Mouse (Mus musculus) subcutaneous adipose tissue, adult 2 months (tissue): ENCODE data around the gene Rtl8a. TPM values are rescaled to one million over a fixed set of nuclear protein-coding genes. Genes with fewer than 3 reads are reported as not detected.

Source experiments
- polyA plus RNA-seq: library from polyadenylated mRNA; depleted of rRNA; stranded (reverse); fragments of >200 nt; gene quantifications from 2 replicates; pipeline ENCODE4 v1.2.3, GENCODE M21; 2012; ENCODE audit warnings: low replicate concordance; rRNA removed

The Rtl8a gene
- polyA plus RNA-seq = 271 and 298 TPM in 2 replicates

DNA sequence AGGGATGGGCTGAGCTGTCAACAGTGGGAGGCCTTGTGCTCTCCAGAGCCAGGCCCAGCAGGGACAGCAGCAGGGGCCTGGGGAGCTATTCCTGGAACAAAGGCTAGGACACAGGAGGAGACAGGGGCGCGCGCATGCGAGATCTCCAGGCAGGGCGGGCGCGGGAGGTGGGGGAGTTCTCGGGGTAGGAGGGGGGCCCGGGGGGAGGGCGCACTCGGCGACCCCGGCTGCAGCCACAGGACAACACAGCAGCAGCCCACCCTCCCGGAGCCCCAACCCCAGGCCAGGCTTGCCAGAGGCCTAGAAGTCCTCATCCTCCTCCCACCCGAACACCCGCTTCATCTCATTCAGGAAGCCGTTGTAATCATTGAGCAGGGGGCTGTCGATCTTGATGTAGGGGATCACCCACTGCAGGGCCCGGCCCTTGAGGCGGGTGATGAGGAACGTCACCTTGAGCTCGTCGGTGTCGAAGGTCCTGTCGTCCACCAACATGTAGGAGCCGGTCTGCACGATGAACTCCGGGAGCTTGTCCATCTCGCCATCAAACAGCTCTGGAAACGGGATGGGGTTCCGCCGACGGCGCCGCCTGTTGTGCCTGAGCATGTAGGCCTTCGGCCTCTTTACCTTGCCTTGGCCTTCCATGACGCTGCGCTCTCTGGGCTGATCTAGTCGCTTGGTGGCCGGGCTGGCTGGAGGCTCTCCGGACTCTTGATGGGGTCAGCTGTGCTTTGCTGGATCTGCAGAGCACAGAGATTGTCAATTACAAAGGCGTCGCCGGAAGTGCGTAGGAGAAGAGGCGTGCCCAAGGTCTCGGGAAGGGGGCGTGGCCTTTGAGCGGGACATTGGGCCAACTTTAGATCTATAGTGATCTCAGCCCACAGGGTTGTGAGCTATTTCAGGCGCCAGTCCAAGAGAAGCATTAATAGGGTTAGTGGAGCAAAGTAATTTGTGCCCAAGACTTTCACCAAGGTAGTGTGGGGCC, at the start of gene Rtl8a:
TSS of gene Rtl8a (minus strand) at position 703 of the 982 bp plus-strand sequence.

GRCm38 (mm10) chrX:53670294-53670693, 26.8 kb upstream of the Rtl8a start, which contains the start of gene Rtl8b:
Gene Rtl8b (minus strand): TSS chrX:53670408.

GRCm38 (mm10) chrX:53608879-53609278, 34.6 kb downstream of the Rtl8a start, which contains the start of gene Gm14597:
Gene Gm14597 (minus strand): TSS chrX:53608979.

DNA sequence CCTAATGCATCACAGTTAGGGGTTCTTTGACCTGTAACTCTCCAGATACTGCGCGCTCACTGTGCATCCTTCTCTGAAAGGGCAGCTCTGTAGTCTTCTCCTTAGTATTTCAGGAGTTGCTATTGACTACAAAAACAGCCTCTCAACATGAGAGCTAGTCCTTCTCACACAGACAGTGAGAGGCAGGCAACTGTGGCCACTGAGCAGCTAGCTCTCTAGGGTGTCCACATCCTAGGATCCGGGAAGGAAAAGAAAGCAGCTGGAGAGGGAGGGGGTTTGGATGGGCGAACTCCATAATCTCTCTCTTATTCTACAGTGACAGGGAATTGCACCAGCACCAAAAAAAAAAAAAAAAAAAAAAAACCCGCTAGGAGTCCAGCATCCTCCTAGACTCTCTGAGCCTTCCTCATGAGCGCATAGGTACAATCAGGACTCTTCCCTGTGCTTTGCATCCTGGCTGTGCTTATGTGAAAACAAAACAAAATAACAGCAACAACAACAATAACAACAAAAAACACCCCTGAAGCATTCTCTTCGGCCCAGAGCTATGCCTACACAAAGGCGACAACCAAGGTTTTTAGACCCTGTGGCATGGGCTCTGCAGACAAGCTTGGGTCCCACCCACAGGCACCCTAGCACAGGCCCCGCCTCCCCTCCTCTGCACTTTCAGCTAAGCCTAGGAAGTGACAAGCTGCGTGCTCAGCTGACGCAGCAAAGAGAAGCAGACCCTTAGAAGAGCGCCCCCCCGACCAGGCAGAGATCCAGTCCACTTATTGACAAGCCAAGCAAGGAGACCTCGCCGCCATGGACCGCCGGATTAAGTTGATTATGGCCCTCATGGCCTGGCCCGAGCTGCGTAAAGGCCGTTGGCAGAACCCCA, 36.0 kb downstream of the Rtl8a start, which contains the start of gene Rtl8c:
TSS of gene Rtl8c (plus strand) at position 791 of the 880 bp plus-strand sequence.

Other genes with a start within 250 kb of the Rtl8a start
- gene Etd, start 208.8 kb downstream of the Rtl8a start, polyA plus RNA-seq = not detected in 2 replicates
- gene Rtl8c, start 35.6 kb downstream of the Rtl8a start, polyA plus RNA-seq = 54.6 and 67.2 TPM in 2 replicates
- not detected in 2 replicates for gene Gm14597, start 34.7 kb downstream of the Rtl8a start, polyA plus RNA-seq
- 269 and 359 TPM in 2 replicates for gene Rtl8b, start 26.7 kb upstream of the Rtl8a start, polyA plus RNA-seq
- 0.13 TPM in 1 of 2 replicates, not detected in the other for gene 4930502E18Rik, start 81.1 kb upstream of the Rtl8a start, polyA plus RNA-seq
- gene 1700013H16Rik, start 114.1 kb upstream of the Rtl8a start, polyA plus RNA-seq = not detected in 2 replicates
- 0.07 TPM in 1 of 2 replicates, not detected in the other for gene Zfp36l3, start 132.7 kb upstream of the Rtl8a start, polyA plus RNA-seq
- gene Xlr, start 154.0 kb upstream of the Rtl8a start, polyA plus RNA-seq = 0.12 and 0.14 TPM in 2 replicates